Mouse (Mus musculus) gastrocnemius, postnatal 4 days (tissue): Measurements from ENCODE around the gene Thrb. TPM values are rescaled to one million over a fixed set of nuclear protein-coding genes. Genes with fewer than 3 reads are reported as not detected.

Experiments used
- DNase-seq, 2 experiments: peaks; one replicate each; pipeline ENCODE4 v3.0.0; 2021 to 2022; ENCODE audit warnings: low spot score in 2 of 2, mixed read lengths in 2 of 2
- total RNA-seq, 2 experiments: library from RNA; stranded (reverse); gene quantifications; 2 replicates each; pipeline ENCODE4 v1.2.3; 2021

The Thrb gene
- total RNA-seq, 2 experiments from 2014 or later: 1.1 to 2.6 TPM

GRCm38 (mm10) chr14:17713297-17713904 lies 53.3 kb downstream of the Thrb start:
- no peak for DNase-seq

- no peak for DNase-seq
Observed at GRCm38 (mm10) chr14:17719494-17719893, 59.4 kb downstream of the Thrb start.

- no peak for DNase-seq
Observed at GRCm38 (mm10) chr14:17722824-17723445, 62.9 kb downstream of the Thrb start.

- DNase-seq: no peak
Observed at GRCm38 (mm10) chr14:17724577-17724976, 64.5 kb downstream of the Thrb start.

GRCm38 (mm10) chr14:17726906-17727305 lies 66.8 kb downstream of the Thrb start:
- no peak for DNase-seq

GRCm38 (mm10) chr14:17727878-17728277 lies 67.8 kb downstream of the Thrb start:
- no peak for DNase-seq

GRCm38 (mm10) chr14:17728889-17729288 lies 68.8 kb downstream of the Thrb start:
- no peak for DNase-seq

GRCm38 (mm10) chr14:17731020-17731419 lies 71.0 kb downstream of the Thrb start:
- no peak for DNase-seq

- DNase-seq: no peak
Observed at GRCm38 (mm10) chr14:17733077-17733778, 73.2 kb downstream of the Thrb start.

GRCm38 (mm10) chr14:17733779-17734137 lies 73.7 kb downstream of the Thrb start:
- DNase-seq: no peak

GRCm38 (mm10) chr14:17735440-17735839 lies 75.4 kb downstream of the Thrb start:
- no peak for DNase-seq

- no peak for DNase-seq
Observed at GRCm38 (mm10) chr14:17740903-17741302, 80.8 kb downstream of the Thrb start.

- no peak for DNase-seq
Observed at GRCm38 (mm10) chr14:17742264-17742663, 82.2 kb downstream of the Thrb start.

GRCm38 (mm10) chr14:17742902-17743712 lies 83.0 kb downstream of the Thrb start:
- no peak for DNase-seq

GRCm38 (mm10) chr14:17743713-17744158 lies 83.7 kb downstream of the Thrb start:
- no peak for DNase-seq

GRCm38 (mm10) chr14:17747922-17748321 lies 87.9 kb downstream of the Thrb start:
- DNase-seq: no peak

GRCm38 (mm10) chr14:17748945-17749344 lies 88.9 kb downstream of the Thrb start:
- no peak for DNase-seq

- no peak for DNase-seq
Observed at GRCm38 (mm10) chr14:17751911-17752310, 91.8 kb downstream of the Thrb start.

- DNase-seq: no peak
Observed at GRCm38 (mm10) chr14:17753429-17753828, 93.4 kb downstream of the Thrb start.

- no peak for DNase-seq
Observed at GRCm38 (mm10) chr14:17756732-17757131, 96.7 kb downstream of the Thrb start.

GRCm38 (mm10) chr14:17767987-17768386 lies 107.9 kb downstream of the Thrb start:
- no peak for DNase-seq

GRCm38 (mm10) chr14:17774404-17774803 lies 114.3 kb downstream of the Thrb start:
- DNase-seq: no peak
